Mouse (Mus musculus) intestine, embryonic 16.5 days (tissue): ENCODE results near the gene Pcp4. TPM values are rescaled to one million over a fixed set of nuclear protein-coding genes. Genes with fewer than 3 reads are reported as not detected.

ENCODE experiments used
- ATAC-seq: fragments of 200-750 bp; cut with Nextera tagmentation; 2 replicates; pipeline ENCODE4 v1.8.0; 2017; ENCODE audit warnings: moderate TSS enrichment, moderate library complexity
- H3K27ac ChIP-seq: fragments of 300-500 bp; sonication (generic); 2 replicates; pipeline ENCODE4 v1.5.1; 2014; ENCODE audit warnings: mild to moderate bottlenecking, low read length
- H3K27me3 ChIP-seq: fragments of 300-500 bp; sonication (generic); replicated peaks from 2 replicates; pipeline ENCODE4 v1.6.1; 2014; ENCODE audit warnings: low read length, control low read depth, mixed read lengths; ENCODE audit not compliant: control insufficient read depth, insufficient read depth
- H3K36me3 ChIP-seq: fragments of 300-500 bp; sonication (generic); 2 replicates; pipeline ENCODE4 v1.6.1; 2014; ENCODE audit warnings: low read length, control low read depth; ENCODE audit not compliant: control insufficient read depth, insufficient read depth
- H3K4me1 ChIP-seq: fragments of 300-500 bp; sonication (generic); 2 replicates; pipeline ENCODE4 v1.6.1; 2014; ENCODE audit warnings: low read length, control low read depth, mixed read lengths; ENCODE audit not compliant: control insufficient read depth, insufficient read depth
- H3K4me2 ChIP-seq: fragments of 300-500 bp; sonication (generic); 2 replicates; pipeline ENCODE4 v1.6.1; 2014; ENCODE audit warnings: low read depth, low read length, control low read depth
- H3K4me3 ChIP-seq: fragments of 300-500 bp; sonication (generic); 2 replicates; pipeline ENCODE4 v1.5.1; 2014; ENCODE audit warnings: mild to moderate bottlenecking, low read length
- H3K9ac ChIP-seq: fragments of 300-500 bp; sonication (generic); 2 replicates; pipeline ENCODE4 v1.6.1; 2014; ENCODE audit warnings: low read depth, low read length
- H3K9me3 ChIP-seq: fragments of 300-500 bp; sonication (generic); 2 replicates; pipeline ENCODE4 v1.6.1; 2016; ENCODE audit warnings: low read length, control low read depth; ENCODE audit not compliant: control insufficient read depth
- WGBS: fragments of 180-500 bp; shearing (Covaris S2); extraction: QIAGEN DNeasy Blood & Tissue Kit; methylation state at CpG from one replicate; pipeline ENCODE4 v1.1.7; 2014; 5-methylcytosine and 5-hydroxymethylcytosine counted together
- polyA plus RNA-seq: library from polyadenylated mRNA; unstranded; fragments of >200 nt; fragmentation: Nextera tagmentation; extraction: Ambion mirVana; gene quantifications from 2 replicates; pipeline ENCODE4 v1.2.1, GENCODE M21; 2015

Gene Pcp4
- polyA plus RNA-seq = 42.6 and 48.1 TPM in 2 replicates

DNA sequence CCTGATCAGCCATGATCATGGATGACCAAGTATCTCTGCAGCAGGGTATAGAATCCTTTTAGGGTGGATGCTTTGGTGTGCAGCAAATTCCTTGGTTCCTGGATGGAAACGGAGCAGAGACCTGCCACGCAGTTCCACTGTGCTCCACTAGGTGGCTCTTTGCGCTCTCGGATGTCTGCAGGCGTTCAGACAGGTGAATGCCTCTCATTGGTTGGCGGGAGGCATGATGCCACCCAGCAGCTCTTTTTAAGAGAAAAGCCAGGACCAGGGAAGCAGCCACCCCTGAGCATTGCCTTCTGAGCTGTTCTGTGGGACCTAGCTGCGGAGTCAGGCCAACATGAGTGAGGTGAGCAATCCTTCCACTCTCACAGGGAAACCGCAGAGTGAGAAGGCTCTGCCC is at the start of gene Pcp4:
Gene Pcp4 (plus strand): TSS at position 162 of the 400 bp plus-strand sequence.
- ATAC-seq = peak; percentile 36; the same call in 1 of the 2 replicates
- WGBS = 12% methylated on average over 8 of the region's 8 CpGs
- H3K36me3 ChIP-seq = no peaks in the 10 kb centered on the region
- peaks cover 5% of the 10 kb centered on the region for H3K4me1 ChIP-seq
- H3K27ac ChIP-seq = no peak within 1 kb of the TSS
- H3K4me2 ChIP-seq = no peak within 1 kb of the TSS
- H3K9ac ChIP-seq = no peak within 1 kb of the TSS
- no peaks in the 10 kb centered on the region; the same call in 1 of the 2 replicates for H3K27me3 ChIP-seq
- no peaks in the 10 kb centered on the region for H3K9me3 ChIP-seq
- no peak within 1 kb of the TSS for H3K4me3 ChIP-seq

DNA sequence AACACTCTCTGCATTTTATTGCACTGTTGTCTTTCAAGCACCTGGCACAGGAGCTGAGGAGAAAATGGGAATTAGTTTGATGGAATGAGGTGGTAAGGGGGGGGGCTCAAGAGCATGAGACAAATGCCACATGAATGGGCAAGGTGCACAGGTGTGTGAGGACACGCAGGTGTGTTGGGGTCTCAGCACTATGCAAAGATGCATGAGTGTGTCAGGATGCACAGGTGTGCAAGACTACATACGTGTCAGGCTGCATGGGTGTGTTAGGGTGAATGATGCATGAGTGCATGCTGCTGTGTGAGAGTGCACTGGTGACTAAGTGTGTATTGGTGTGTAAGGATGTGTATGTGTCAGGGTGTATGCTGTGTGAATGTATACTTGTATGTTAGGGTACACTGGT is 42.4 kb upstream of the Pcp4 start:
- 88% methylated on average over 2 of the region's 2 CpGs for WGBS
- no peak overlapping the region for H3K27ac ChIP-seq
- no peak for ATAC-seq

DNA sequence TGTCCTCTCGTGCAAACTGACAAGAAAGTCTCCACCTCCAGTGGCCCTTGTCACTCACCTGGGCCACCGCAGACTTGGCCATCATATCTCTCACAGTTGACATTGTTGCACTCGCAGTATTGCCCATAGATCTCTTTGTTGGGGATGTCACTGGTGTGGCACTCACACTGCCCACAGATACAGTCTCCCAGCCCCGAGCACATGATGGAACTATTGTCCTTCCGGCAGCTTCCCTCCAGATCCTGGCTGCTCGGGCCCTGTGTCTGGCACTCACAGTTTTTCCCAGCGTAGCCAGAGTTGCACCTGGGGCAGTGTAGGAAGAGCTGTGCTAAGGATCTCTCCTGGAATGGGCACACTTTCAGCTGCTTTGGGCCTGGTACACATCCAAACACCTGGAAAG is 40.7 kb upstream of the Pcp4 start:
- Histone ChIP-seq H3K36me3 (no peaks in the 10 kb centered on the region), H3K4me1 (no peaks in the 10 kb centered on the region), H3K27ac (no peak overlapping the region), H3K27me3 (no peaks in the 10 kb centered on the region), H3K4me2 (no peak overlapping the region), H3K9me3 (no peaks in the 10 kb centered on the region), H3K4me3 (no peak overlapping the region), H3K9ac (no peak overlapping the region)
- 82% methylated on average over 7 of the region's 7 CpGs for WGBS
- ATAC-seq = no peak

More for the DNA sequence above, 42.4 kb upstream of the Pcp4 start:
- no peaks in the 10 kb centered on the region for H3K36me3 ChIP-seq
- no peak overlapping the region for H3K4me2 ChIP-seq
- H3K9me3 ChIP-seq = no peaks in the 10 kb centered on the region
- no peak overlapping the region for H3K4me3 ChIP-seq
- H3K4me1 ChIP-seq = no peaks in the 10 kb centered on the region
- no peak overlapping the region for H3K9ac ChIP-seq
- H3K27me3 ChIP-seq = no peaks in the 10 kb centered on the region

DNA sequence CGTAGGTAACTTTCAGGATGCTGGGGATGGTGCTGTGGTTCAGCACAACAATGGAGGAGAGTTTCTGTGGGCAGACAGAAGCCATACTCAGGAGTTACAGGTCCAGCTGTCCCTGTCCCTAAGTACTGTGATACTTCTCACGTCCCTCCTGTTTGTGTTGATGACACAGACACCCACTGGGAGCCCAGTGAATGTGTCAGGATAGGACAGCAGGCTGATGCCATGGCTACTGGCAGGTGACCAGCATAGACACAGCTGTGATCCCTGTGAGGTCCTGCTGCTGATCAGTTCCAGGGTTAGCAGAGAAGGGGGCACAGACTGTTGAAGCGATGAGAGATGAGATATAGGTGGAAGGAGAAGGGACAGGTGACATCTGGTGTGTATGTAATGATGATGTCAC is 38.4 kb upstream of the Pcp4 start:
- no peak for ATAC-seq
- Histone ChIP-seq H3K4me1 (no peaks in the 10 kb centered on the region), H3K27me3 (no peaks in the 10 kb centered on the region), H3K4me2 (no peak overlapping the region), H3K9ac (no peak overlapping the region), H3K4me3 (no peak overlapping the region), H3K9me3 (no peaks in the 10 kb centered on the region), H3K27ac (no peak overlapping the region), H3K36me3 (no peaks in the 10 kb centered on the region)
- 72% methylated on average over 3 of the region's 3 CpGs for WGBS

DNA sequence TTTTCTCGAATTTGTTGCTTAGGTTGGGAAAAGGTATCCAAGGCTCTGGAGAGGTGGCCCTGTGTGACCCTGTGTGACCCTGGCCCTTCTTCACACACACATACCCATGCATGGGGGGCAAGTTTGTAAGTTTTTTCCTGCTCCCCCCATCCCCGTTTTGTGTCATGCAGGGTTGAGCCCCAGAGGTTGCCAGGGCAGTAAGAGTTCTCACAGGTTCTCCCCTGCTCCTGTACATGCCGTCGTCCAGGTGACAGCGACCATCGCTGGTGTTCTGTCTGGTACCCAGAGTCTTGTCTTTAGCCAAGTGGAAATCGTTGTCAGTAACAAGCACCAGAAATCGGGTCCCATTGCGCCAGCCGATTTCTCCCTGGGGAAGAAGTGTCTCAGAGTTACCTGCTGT is 34.1 kb upstream of the Pcp4 start:
- Histone ChIP-seq H3K9me3 (no peaks in the 10 kb centered on the region), H3K9ac (no peak overlapping the region), H3K36me3 (no peaks in the 10 kb centered on the region), H3K27me3 (no peaks in the 10 kb centered on the region), H3K4me3 (no peak overlapping the region), H3K4me2 (no peak overlapping the region), H3K4me1 (no peaks in the 10 kb centered on the region), H3K27ac (no peak overlapping the region)
- no peak for ATAC-seq
- WGBS = 86% methylated on average over 10 of the region's 10 CpGs

DNA sequence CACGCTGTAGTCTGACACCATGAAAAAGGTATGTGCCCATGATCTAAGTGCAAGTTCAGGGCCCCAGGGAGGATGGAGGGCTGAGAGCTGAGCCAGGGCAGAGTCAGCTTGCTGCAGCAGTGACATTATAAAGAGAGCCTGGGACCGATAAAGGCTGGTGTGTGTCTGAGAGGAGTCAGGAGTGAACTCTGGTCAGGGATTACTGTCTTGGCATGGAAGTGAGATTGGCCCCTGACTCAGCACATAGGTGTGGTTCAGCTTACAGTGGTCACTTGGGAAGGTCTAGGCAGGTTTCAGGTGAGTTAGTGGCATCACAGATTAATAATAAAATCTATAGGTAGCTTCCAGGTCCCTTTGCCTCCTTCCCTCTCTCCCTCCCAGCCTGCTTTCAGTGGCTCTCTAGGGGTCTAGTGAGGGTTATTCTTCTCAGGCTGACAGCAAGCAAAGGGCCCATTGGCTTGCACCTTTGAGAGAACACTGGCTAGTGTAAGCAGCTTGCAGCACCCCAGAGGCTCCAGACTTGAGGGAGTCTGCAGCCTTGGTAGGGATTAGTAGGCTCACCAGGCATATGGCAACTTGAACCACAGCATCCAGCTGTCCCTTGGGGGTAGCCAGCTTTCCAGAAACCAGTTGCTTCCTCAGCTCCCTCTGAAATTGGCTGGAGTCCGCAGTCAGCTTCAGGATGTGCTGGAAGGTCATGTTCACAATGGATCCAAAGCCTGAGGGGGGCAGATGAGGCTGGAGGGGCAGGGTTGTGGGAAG is 33.2 kb upstream of the Pcp4 start:
- Histone ChIP-seq H3K27me3 (no peaks in the 10 kb centered on the region), H3K4me2 (no peak overlapping the region), H3K4me3 (no peak overlapping the region), H3K9ac (no peak overlapping the region), H3K36me3 (no peaks in the 10 kb centered on the region), H3K27ac (no peak overlapping the region), H3K9me3 (no peaks in the 10 kb centered on the region), H3K4me1 (no peaks in the 10 kb centered on the region)
- WGBS = 69% methylated on average over 3 of the region's 3 CpGs
- peak; percentile 63 for ATAC-seq

DNA sequence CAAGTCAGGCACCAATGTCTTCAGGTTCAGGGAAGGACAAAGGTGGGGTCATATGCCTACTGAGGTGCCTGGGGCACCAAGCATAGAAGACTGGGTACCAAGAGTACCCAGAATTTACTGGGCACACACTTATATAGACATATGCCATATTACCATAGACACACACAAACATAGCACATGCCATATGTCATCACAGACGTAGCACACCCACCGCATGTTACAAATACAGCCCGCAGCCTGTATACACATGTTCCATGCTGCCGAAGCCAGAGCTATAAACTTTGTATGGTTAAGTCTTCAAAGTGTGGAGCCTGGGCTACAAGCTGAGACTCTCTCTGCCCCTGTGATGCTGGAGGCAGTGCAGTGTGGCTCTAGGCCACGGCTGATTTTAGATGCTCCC is 28.5 kb upstream of the Pcp4 start:
- no peak overlapping the region for H3K9ac ChIP-seq
- no peak for ATAC-seq
- H3K4me3 ChIP-seq = no peak overlapping the region
- no peaks in the 10 kb centered on the region for H3K27me3 ChIP-seq
- H3K4me1 ChIP-seq = no peaks in the 10 kb centered on the region
- 81% methylated on average over 5 of the region's 5 CpGs for WGBS
- no peaks in the 10 kb centered on the region for H3K9me3 ChIP-seq
- no peak overlapping the region for H3K4me2 ChIP-seq
- no peaks in the 10 kb centered on the region for H3K36me3 ChIP-seq
- H3K27ac ChIP-seq = no peak overlapping the region

DNA sequence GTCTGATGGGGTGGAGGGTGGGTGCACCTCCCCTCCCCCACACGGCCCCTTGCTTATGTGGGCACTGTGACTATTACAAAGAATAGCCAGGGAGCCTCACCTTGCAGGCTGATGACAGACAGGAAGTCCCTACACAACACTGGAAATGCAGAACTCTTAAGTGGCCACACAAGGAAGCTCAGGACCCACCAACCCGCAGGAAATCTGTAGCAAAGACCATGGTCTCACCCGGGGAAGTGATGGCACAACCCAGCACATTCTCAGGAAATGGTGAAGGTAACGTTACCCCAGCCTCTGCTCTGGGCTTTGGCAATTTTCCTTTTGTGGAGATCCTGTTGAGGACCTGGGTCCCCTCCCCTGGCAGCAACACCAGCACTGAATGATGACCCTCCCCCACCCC is 27.7 kb upstream of the Pcp4 start:
- WGBS = 61% methylated on average over 4 of the region's 4 CpGs
- ATAC-seq = no peak
- H3K27me3 ChIP-seq = no peaks in the 10 kb centered on the region

DNA sequence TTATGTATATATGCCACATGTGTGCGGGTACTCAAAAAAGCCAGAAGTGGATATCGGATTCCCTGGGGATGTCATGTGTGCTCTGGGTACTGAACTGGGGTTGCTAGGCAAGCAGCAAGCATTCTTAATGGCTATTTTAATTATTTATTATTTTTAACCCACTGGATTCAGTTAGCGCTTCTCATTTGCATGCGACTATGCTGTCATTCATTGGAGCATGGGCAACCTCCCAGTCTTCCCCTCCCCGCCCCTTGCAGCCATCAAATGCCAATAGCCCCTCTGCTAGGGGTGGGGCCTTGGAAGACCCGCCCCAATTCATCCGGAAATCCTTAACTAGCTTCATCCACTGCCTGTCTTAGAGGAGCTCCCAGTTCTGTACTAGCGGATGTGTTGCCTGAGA is 26.5 kb upstream of the Pcp4 start:
- no peak for ATAC-seq
- Histone ChIP-seq H3K4me3 (no peak overlapping the region), H3K9ac (no peak overlapping the region), H3K36me3 (no peaks in the 10 kb centered on the region), H3K27ac (no peak overlapping the region), H3K27me3 (no peaks in the 10 kb centered on the region), H3K9me3 (no peaks in the 10 kb centered on the region), H3K4me1 (no peaks in the 10 kb centered on the region), H3K4me2 (no peak overlapping the region)
- WGBS = 83% methylated on average over 8 of the region's 8 CpGs

More for the DNA sequence above, 27.7 kb upstream of the Pcp4 start:
- no peak overlapping the region for H3K4me3 ChIP-seq
- no peaks in the 10 kb centered on the region for H3K9me3 ChIP-seq
- H3K9ac ChIP-seq = no peak overlapping the region
- no peak overlapping the region for H3K4me2 ChIP-seq
- H3K4me1 ChIP-seq = no peaks in the 10 kb centered on the region
- no peaks in the 10 kb centered on the region for H3K36me3 ChIP-seq
- no peak overlapping the region for H3K27ac ChIP-seq

DNA sequence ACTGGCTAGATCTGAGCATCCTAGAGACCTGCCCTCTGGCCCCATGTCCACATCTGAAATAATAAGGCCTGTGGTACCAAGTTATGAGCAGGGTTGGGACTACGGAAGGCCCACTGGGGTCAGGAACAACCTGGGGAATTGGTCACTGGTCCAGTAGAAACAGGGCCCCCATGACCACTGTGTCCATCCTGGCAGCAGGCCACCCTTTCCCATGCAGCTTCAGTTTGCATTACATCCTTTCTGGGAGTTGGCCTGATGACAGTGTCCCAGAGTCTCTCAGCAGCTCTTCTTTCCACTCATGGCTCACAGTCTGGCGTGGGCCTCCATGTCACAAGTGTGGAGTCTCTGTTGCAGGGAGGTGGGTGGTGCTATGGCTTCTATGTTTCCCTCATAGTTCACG is 25.6 kb upstream of the Pcp4 start:
- H3K9ac ChIP-seq = no peak overlapping the region
- no peak overlapping the region for H3K27ac ChIP-seq
- no peak overlapping the region for H3K4me3 ChIP-seq
- no peak for ATAC-seq
- H3K27me3 ChIP-seq = no peaks in the 10 kb centered on the region
- H3K9me3 ChIP-seq = no peaks in the 10 kb centered on the region
- 94% methylated on average over 3 of the region's 3 CpGs for whole genome bisulfite sequencing
- no peaks in the 10 kb centered on the region for H3K4me1 ChIP-seq
- no peaks in the 10 kb centered on the region for H3K36me3 ChIP-seq
- H3K4me2 ChIP-seq = no peak overlapping the region
